Mouse (Mus musculus) kidney, postnatal 4 days (tissue): Measurements from ENCODE around the gene Plxna2.

Experiments used
- DNase-seq, 2 experiments: peaks; one replicate each; pipeline ENCODE4 v3.0.0; 2021; ENCODE audit warnings: mixed read lengths in 2 of 2

Plxna2 gene

GRCm38 (mm10) chr1:194714138-194715031 lies 96.4 kb downstream of the Plxna2 start:
- no peak for DNase-seq

GRCm38 (mm10) chr1:194717451-194717874 lies 99.4 kb downstream of the Plxna2 start:
- DNase-seq = no peak

GRCm38 (mm10) chr1:194720406-194720805 lies 102.4 kb downstream of the Plxna2 start:
- no peak for DNase-seq

- DNase-seq = no peak
Observed at GRCm38 (mm10) chr1:194721260-194721659, 103.2 kb downstream of the Plxna2 start.

GRCm38 (mm10) chr1:194722329-194722728 lies 104.3 kb downstream of the Plxna2 start:
- peak; percentile 80 to 81 for DNase-seq

GRCm38 (mm10) chr1:194734836-194735235 lies 116.8 kb downstream of the Plxna2 start:
- DNase-seq = no peak

GRCm38 (mm10) chr1:194739894-194740293 lies 121.9 kb downstream of the Plxna2 start:
- peak; percentile 4 to 7 for DNase-seq

GRCm38 (mm10) chr1:194742901-194743422 lies 124.9 kb downstream of the Plxna2 start:
- no peak for DNase-seq

- DNase-seq = no peak
Observed at GRCm38 (mm10) chr1:194745177-194745934, 127.3 kb downstream of the Plxna2 start.

GRCm38 (mm10) chr1:194746332-194747249 lies 128.6 kb downstream of the Plxna2 start:
- peak; percentile 60 to 69 for DNase-seq

- DNase-seq = no peak
Observed at GRCm38 (mm10) chr1:194747258-194747657, 129.2 kb downstream of the Plxna2 start.

GRCm38 (mm10) chr1:194753168-194753567 lies 135.2 kb downstream of the Plxna2 start:
- DNase-seq = peak; percentile 81

- peak; percentile 14 to 18 for DNase-seq
Observed at GRCm38 (mm10) chr1:194756001-194756400, 138.0 kb downstream of the Plxna2 start.

- peak; percentile 3 to 15 for DNase-seq
Observed at GRCm38 (mm10) chr1:194756409-194756808, 138.4 kb downstream of the Plxna2 start.

- DNase-seq = no peak
Observed at GRCm38 (mm10) chr1:194756863-194757262, 138.8 kb downstream of the Plxna2 start.

GRCm38 (mm10) chr1:194761432-194762212 lies 143.6 kb downstream of the Plxna2 start:
- peak; percentile 39 to 58 for DNase-seq

- DNase-seq = no peak
Observed at GRCm38 (mm10) chr1:194762896-194763295, 144.9 kb downstream of the Plxna2 start.

- DNase-seq = no peak
Observed at GRCm38 (mm10) chr1:194764951-194765350, 146.9 kb downstream of the Plxna2 start.

- no peak for DNase-seq
Observed at GRCm38 (mm10) chr1:194768799-194769198, 150.8 kb downstream of the Plxna2 start.

- no peak for DNase-seq
Observed at GRCm38 (mm10) chr1:194772053-194772452, 154.0 kb downstream of the Plxna2 start.

GRCm38 (mm10) chr1:194773899-194774298 lies 155.9 kb downstream of the Plxna2 start:
- DNase-seq = no peak
